Mouse (Mus musculus) heart, adult 2 months (tissue): ENCODE results near the gene Gnptg. TPM values are rescaled to one million over a fixed set of nuclear protein-coding genes. Genes with fewer than 3 reads are reported as not detected.

Experiments used
- DNase-seq, 2 experiments: peaks; one replicate each; pipeline ENCODE4 v3.0.0; 2021
- H3K27ac ChIP-seq: fragments of 200-600 bp; 2 replicates; pipeline ENCODE4 v1.8.1; 2022
- H3K27me3 ChIP-seq: fragments of 200-500 bp; 2 replicates; pipeline ENCODE4 v1.6.1; 2012; ENCODE audit warnings: mild to moderate bottlenecking, low read length, inconsistent platforms, mixed read lengths; ENCODE audit not compliant: control insufficient read depth, insufficient read depth
- H3K36me3 ChIP-seq: fragments of 200-500 bp; 2 replicates; pipeline ENCODE4 v1.6.1; 2012; ENCODE audit warnings: low read length, inconsistent platforms; ENCODE audit not compliant: control insufficient read depth, insufficient read depth
- H3K4me1 ChIP-seq: fragments of 200-500 bp; 2 replicates; pipeline ENCODE4 v1.6.1; 2011; ENCODE audit warnings: low read length; ENCODE audit not compliant: control insufficient read depth, insufficient read depth
- H3K4me3 ChIP-seq: fragments of 200-600 bp; 2 replicates; pipeline ENCODE4 v1.8.1; 2022
- H3K79me2 ChIP-seq: fragments of 200-500 bp; replicated peaks from 2 replicates; pipeline ENCODE4 v1.6.1; 2012; ENCODE audit warnings: mild to moderate bottlenecking, inconsistent platforms, low read length, moderate library complexity, mixed read lengths; ENCODE audit not compliant: control insufficient read depth, insufficient read depth
- H3K9ac ChIP-seq: fragments of 200-500 bp; 2 replicates; pipeline ENCODE4 v1.6.1; 2012; ENCODE audit warnings: low read depth, mild to moderate bottlenecking, control low read depth, inconsistent platforms, low read length, mixed read lengths
- CTCF ChIP-seq: fragments of 200-600 bp; IDR thresholded peaks from 2 replicates; pipeline ENCODE4 v1.8.1; 2022; ENCODE audit warnings: antibody characterized with exemption, mild to moderate bottlenecking, moderate library complexity
- EP300 ChIP-seq: fragments of 200-500 bp; IDR thresholded peaks from 2 replicates; pipeline ENCODE4 v1.6.1; 2011; ENCODE audit warnings: low read depth, low read length, control low read depth; ENCODE audit not compliant: insufficient read depth
- POLR2A ChIP-seq: fragments of 200-500 bp; IDR thresholded peaks from 2 replicates; pipeline ENCODE4 v1.6.1; 2011; ENCODE audit warnings: mild to moderate bottlenecking, low read depth, low read length, control low read depth; ENCODE audit not compliant: insufficient read depth
- WGBS: fragments of 180-500 bp; shearing (Covaris S2); methylation state at CpG from one replicate; pipeline ENCODE4 v1.1.7; 2018; 5-methylcytosine and 5-hydroxymethylcytosine counted together
- intact Hi-C: fragments of 180-260 bp; cut with DNase I; formaldehyde crosslinking; loops from one replicate; pipeline ENCODE4 v1.15.1; 2025
- microRNA-seq, 2 experiments: library from miRNA; unstranded; fragments of <30 nt; microRNA quantifications; one replicate each; pipeline ENCODE4 v1.2.0; 2021
- polyA plus RNA-seq: library from polyadenylated mRNA; depleted of rRNA; stranded (reverse); fragments of >200 nt; gene quantifications from 2 replicates; pipeline ENCODE4 v1.2.3, GENCODE M21; 2012; rRNA removed
- total RNA-seq, 2 experiments: library from RNA; stranded (reverse); gene quantifications; 2 replicates each; pipeline ENCODE4 v1.2.3; 2021

Gene Gnptg
- total and polyA plus RNA-seq, 3 experiments, result 13.6 to 18.0 (median 16.1) TPM

- TF ChIP-seq POLR2A, result peak; percentile 50; the same call in 1 of the 2 replicates
- TF ChIP-seq CTCF, result no peak
- TF ChIP-seq EP300, result no peak
- peak within 1 kb of the TSS; percentile 98 for H3K4me3 ChIP-seq
- H3K79me2 ChIP-seq, result peaks cover 5% of the 10 kb centered on the region
- H3K4me1 ChIP-seq, result peaks cover 7% of the 10 kb centered on the region
- H3K27me3 ChIP-seq, result no peaks in the 10 kb centered on the region
- peaks cover 7% of the 10 kb centered on the region; the same call in 1 of the 2 replicates for H3K36me3 ChIP-seq
- peak; percentile 84 to 87 for DNase-seq
- intact Hi-C loops, result loop anchor here (5.0 kb wide), 1 partner anchor 54 kb away; the partner anchor contains the start of genes Gnptg and Tsr3
- WGBS, result under 1% methylated on average over 98 of the region's 104 CpGs
- peak within 1 kb of the TSS; percentile 90 for H3K27ac ChIP-seq
- H3K9ac ChIP-seq, result peak within 1 kb of the TSS; percentile 97
Measured at GRCm38 (mm10) chr17:25188150-25189031, 51.5 kb downstream of the Gnptg start, which contains the start of gene Unkl. Gene Unkl, plus strand, starts transcription at chr17:25188397.

GRCm38 (mm10) chr17:25187784-25188149 lies 52.2 kb downstream of the Gnptg start:
- DNase-seq, result no peak

GRCm38 (mm10) chr17:25184961-25185360 lies 55.0 kb downstream of the Gnptg start:
- Histone ChIP-seq H3K4me3 (peak overlapping the region; percentile 94), H3K9ac (peak overlapping the region; percentile 81), H3K36me3 (peaks cover 5% of the 10 kb centered on the region; the same call in 1 of the 2 replicates), H3K27me3 (no peaks in the 10 kb centered on the region), H3K27ac (peak overlapping the region; percentile 98), H3K79me2 (0 out of 2 replicates have a peak, but pooled peaks cover 2% of the 10 kb centered on the region), H3K4me1 (peaks cover 7% of the 10 kb centered on the region)
- no peak for TF ChIP-seq POLR2A
- TF ChIP-seq EP300, result no peak
- TF ChIP-seq CTCF, result no peak
- WGBS, result 8% methylated on average over 17 of the region's 17 CpGs
- intact Hi-C loops, result loop anchor here (1.0 to 5.0 kb wide), 4 partner anchors 52 to 168 kb away; partner anchors contain the start of genes Clcn7, Cramp1l, Gnptg and Ift140
- DNase-seq, result no peak

More at GRCm38 (mm10) chr17:25187784-25188149, 52.2 kb downstream of the Gnptg start:
- Histone ChIP-seq H3K27me3 (no peaks in the 10 kb centered on the region), H3K27ac (peak overlapping the region; percentile 90), H3K4me1 (peaks cover 7% of the 10 kb centered on the region), H3K9ac (peak overlapping the region; percentile 97), H3K36me3 (peaks cover 7% of the 10 kb centered on the region; the same call in 1 of the 2 replicates), H3K4me3 (peak overlapping the region; percentile 98), H3K79me2 (peaks cover 4% of the 10 kb centered on the region; the same call in 1 of the 2 replicates)
- 7% methylated on average over 11 of the region's 11 CpGs for WGBS
- no peak for TF ChIP-seq POLR2A
- no peak for TF ChIP-seq EP300
- TF ChIP-seq CTCF, result no peak
- intact Hi-C loops, result loop anchor here (5.0 kb wide), 1 partner anchor 55 kb away; the partner anchor contains the start of genes Gnptg and Tsr3

- Histone ChIP-seq H3K36me3 (no peaks in the 10 kb centered on the region), H3K27me3 (no peaks in the 10 kb centered on the region), H3K4me3 (peak within 1 kb of the TSS; percentile 94), H3K9ac (peak within 1 kb of the TSS; percentile 81), H3K79me2 (0 out of 2 replicates have a peak, but pooled peaks cover 2% of the 10 kb centered on the region), H3K27ac (peak within 1 kb of the TSS; percentile 98), H3K4me1 (peaks cover 5% of the 10 kb centered on the region)
- TF ChIP-seq CTCF (no peak), POLR2A (peak; percentile 98), EP300 (peak; percentile 100)
- DNase-seq, result peak; percentile 97 to 98
- intact Hi-C loops, result loop anchor here (1.0 to 5.0 kb wide), 3 partner anchors 51 to 167 kb away; partner anchors contain the start of genes Clcn7, Cramp1l and Ift140
- under 1% methylated on average over 50 of the region's 50 CpGs for WGBS
Measured at GRCm38 (mm10) chr17:25184129-25184691, 55.7 kb downstream of the Gnptg start, which contains the start of gene BC003965. Gene BC003965, plus strand, starts transcription at chr17:25184554.

Small RNAs within 50 kb of the gene (microRNA-seq; reads per million reads assigned to microRNA genes)
- 1.1 to 2.3 reads per million in 2 experiments for gene Mir3547

Other genes with a start within 250 kb of the Gnptg start
- gene Cramp1l, start 224.3 kb downstream of the Gnptg start, total RNA-seq, result 1 to 10 TPM; 9.4 to 9.8 TPM
- gene Cramp1l, start 224.3 kb downstream of the Gnptg start, polyA plus RNA-seq, result 9.6 and 13.7 TPM in 2 replicates
- 1 to 10 TPM; 3.1 to 5.0 TPM for gene Ift140, start 224.0 kb downstream of the Gnptg start, total RNA-seq
- gene Ift140, start 224.0 kb downstream of the Gnptg start, polyA plus RNA-seq, result 4.6 and 5.2 TPM in 2 replicates
- gene Tmem204, start 156.5 kb downstream of the Gnptg start, total RNA-seq, result 10 to 100 TPM; 40.0 to 45.1 TPM
- 77.3 and 82.0 TPM in 2 replicates for gene Tmem204, start 156.5 kb downstream of the Gnptg start, polyA plus RNA-seq
- gene Telo2, start 124.2 kb downstream of the Gnptg start, total RNA-seq, result 10 to 100 TPM; 12.1 to 13.5 TPM
- 12.7 and 15.5 TPM in 2 replicates for gene Telo2, start 124.2 kb downstream of the Gnptg start, polyA plus RNA-seq
- 1 to 10 TPM; 5.4 to 5.8 TPM for gene Ptx4, start 119.4 kb downstream of the Gnptg start, total RNA-seq
- gene Ptx4, start 119.4 kb downstream of the Gnptg start, polyA plus RNA-seq, result 0.16 and 0.26 TPM in 2 replicates
- gene Clcn7, start 106.7 kb downstream of the Gnptg start, total RNA-seq, result 10 to 100 TPM; 25.4 to 28.5 TPM
- 24.6 and 31.3 TPM in 2 replicates for gene Clcn7, start 106.7 kb downstream of the Gnptg start, polyA plus RNA-seq
- not detected for gene Ccdc154, start 77.7 kb downstream of the Gnptg start, total RNA-seq
- 0.06 TPM in 1 of 2 replicates, not detected in the other for gene Ccdc154, start 77.7 kb downstream of the Gnptg start, polyA plus RNA-seq
- not detected for gene Gm38655, start 64.7 kb downstream of the Gnptg start, total RNA-seq
- gene Gm38655, start 64.7 kb downstream of the Gnptg start, polyA plus RNA-seq, result 0.29 TPM in 1 of 2 replicates, not detected in the other
- 10 to 100 TPM; 20.8 to 22.2 TPM for gene BC003965, start 55.6 kb downstream of the Gnptg start, total RNA-seq
- 12.1 and 18.6 TPM in 2 replicates for gene BC003965, start 55.6 kb downstream of the Gnptg start, polyA plus RNA-seq
- gene Unkl, start 51.7 kb downstream of the Gnptg start, total RNA-seq, result 1 to 10 TPM; 7.4 to 7.5 TPM
- 6.6 and 9.1 TPM in 2 replicates for gene Unkl, start 51.7 kb downstream of the Gnptg start, polyA plus RNA-seq
- 1 to 10 TPM; 6.9 to 8.2 TPM for gene Tsr3, start within 50 bp of the Gnptg start, total RNA-seq
- 7.1 TPM in 2 replicates for gene Tsr3, start within 50 bp of the Gnptg start, polyA plus RNA-seq
- gene Baiap3, start 16.2 kb upstream of the Gnptg start, total RNA-seq, result under 1 TPM; 0.32 to 0.39 TPM
- gene Baiap3, start 16.2 kb upstream of the Gnptg start, polyA plus RNA-seq, result 0.79 and 1.5 TPM in 2 replicates
- gene Ube2i, start 34.5 kb upstream of the Gnptg start, total RNA-seq, result 10 to 100 TPM; 88.3 to 90.3 TPM
- gene Ube2i, start 34.5 kb upstream of the Gnptg start, polyA plus RNA-seq, result 69.7 and 94.6 TPM in 2 replicates
- under 1 TPM; 0.21 to 0.36 TPM for gene Prss34, start 58.3 kb upstream of the Gnptg start, total RNA-seq
- gene Prss34, start 58.3 kb upstream of the Gnptg start, polyA plus RNA-seq, result 0.14 and 0.35 TPM in 2 replicates
- gene Prss28, start 68.5 kb upstream of the Gnptg start, total RNA-seq, result not detected
- gene Prss28, start 68.5 kb upstream of the Gnptg start, polyA plus RNA-seq, result not detected in 2 replicates
- gene Prss29, start 78.5 kb upstream of the Gnptg start, total RNA-seq, result not detected
- not detected in 2 replicates for gene Prss29, start 78.5 kb upstream of the Gnptg start, polyA plus RNA-seq
- under 1 TPM; 0.70 to 0.82 TPM for gene Tpsab1, start 105.4 kb upstream of the Gnptg start, total RNA-seq
- gene Tpsab1, start 105.4 kb upstream of the Gnptg start, polyA plus RNA-seq, result 0.12 and 0.31 TPM in 2 replicates
- gene Tpsb2, start 126.2 kb upstream of the Gnptg start, total RNA-seq, result 1 to 10 TPM; 1.4 to 2.5 TPM
- gene Tpsb2, start 126.2 kb upstream of the Gnptg start, polyA plus RNA-seq, result 6.3 and 8.2 TPM in 2 replicates
- gene Tpsg1, start 129.1 kb upstream of the Gnptg start, total RNA-seq, result not detected
- 0.47 and 0.61 TPM in 2 replicates for gene Tpsg1, start 129.1 kb upstream of the Gnptg start, polyA plus RNA-seq
- gene Cacna1h, start 193.7 kb upstream of the Gnptg start, total RNA-seq, result 1 to 10 TPM; 4.5 to 5.5 TPM
- gene Cacna1h, start 193.7 kb upstream of the Gnptg start, polyA plus RNA-seq, result 20.4 and 23.2 TPM in 2 replicates
- gene Tekt4, start 214.5 kb upstream of the Gnptg start, total RNA-seq, result not detected
- 0.61 and 1.2 TPM in 2 replicates for gene Tekt4, start 214.5 kb upstream of the Gnptg start, polyA plus RNA-seq